Mouse (Mus musculus): ENCODE data around the gene Cmtm5.

- TF ChIP-seq CTCF (IDR thresholded peaks at IDR 0.05; ENCODE audit: control insufficient read depth, insufficient read depth, insufficient read length) = no peak
- TF ChIP-seq MYOD1 (IDR thresholded peaks at IDR 0.05; ENCODE audit: control insufficient read depth, insufficient read length, low read depth) = no peak
- TF ChIP-seq USF1 (IDR thresholded peaks at IDR 0.05; ENCODE audit: low read depth) = no peak
- TF ChIP-seq MAX (IDR thresholded peaks at IDR 0.05) = no peak
- no peak for TF ChIP-seq MYOG (IDR thresholded peaks at IDR 0.05; ENCODE audit: control insufficient read depth, extremely low read depth, insufficient read length)
- no peak for TF ChIP-seq FOSL1 (IDR thresholded peaks at IDR 0.05; ENCODE audit: insufficient read depth, low read length, poor library complexity, severe bottlenecking)
Observed at GRCm38 (mm10) chr14:54967874-54968273, 31.8 kb downstream of the Cmtm5 start.

Data from C2C12 (cell line).